Mouse (Mus musculus) liver, embryonic 16.5 days (tissue): ENCODE results near the gene Aurka. TPM values are rescaled to one million over a fixed set of nuclear protein-coding genes. Genes with fewer than 3 reads are reported as not detected.

Experiments used
- ATAC-seq: fragments of 200-750 bp; cut with Nextera tagmentation; 2 replicates; pipeline ENCODE4 v1.8.0; 2017; ENCODE audit warnings: low read depth, mild to moderate bottlenecking, moderate number of reproducible peaks, moderate library complexity
- H3K27ac ChIP-seq: fragments of 300-500 bp; sonication (generic); 2 replicates; pipeline ENCODE4 v1.5.1; 2014; ENCODE audit warnings: mild to moderate bottlenecking, low read length
- H3K27me3 ChIP-seq: fragments of 300-500 bp; sonication (generic); 2 replicates; pipeline ENCODE4 v1.6.1; 2014; ENCODE audit warnings: low read depth, low read length, mixed read lengths; ENCODE audit not compliant: control insufficient read depth, insufficient read depth
- H3K36me3 ChIP-seq: fragments of 300-500 bp; sonication (generic); 2 replicates; pipeline ENCODE4 v1.6.1; 2014; ENCODE audit warnings: mild to moderate bottlenecking; ENCODE audit not compliant: control insufficient read depth, insufficient read depth
- H3K4me1 ChIP-seq: fragments of 300-500 bp; sonication (generic); 2 replicates; pipeline ENCODE4 v1.6.1; 2014; ENCODE audit warnings: low read depth, low read length, mixed read lengths; ENCODE audit not compliant: control insufficient read depth
- H3K4me2 ChIP-seq: fragments of 300-500 bp; sonication (generic); 2 replicates; pipeline ENCODE4 v1.6.1; 2014; ENCODE audit warnings: low read depth, low read length, mixed read lengths
- H3K4me3 ChIP-seq: fragments of 300-500 bp; sonication (generic); 2 replicates; pipeline ENCODE4 v1.5.1; 2014; ENCODE audit warnings: low read depth, mild to moderate bottlenecking, low read length
- H3K9ac ChIP-seq: fragments of 300-500 bp; sonication (generic); 2 replicates; pipeline ENCODE4 v1.6.1; 2014; ENCODE audit warnings: low read depth, low read length
- H3K9me3 ChIP-seq: fragments of 300-500 bp; sonication (generic); replicated peaks from 2 replicates; pipeline ENCODE4 v1.6.1; 2016; ENCODE audit warnings: low read length; ENCODE audit not compliant: control insufficient read depth
- WGBS: fragments of 180-500 bp; shearing (Covaris S2); extraction: QIAGEN DNeasy Blood & Tissue Kit; methylation state at CpG from one replicate; pipeline ENCODE4 v1.1.7; 2014; ENCODE audit not compliant: insufficient replicate concordance; 5-methylcytosine and 5-hydroxymethylcytosine counted together
- polyA plus RNA-seq: library from polyadenylated mRNA; unstranded; fragments of >200 nt; fragmentation: Nextera tagmentation; extraction: Ambion mirVana; gene quantifications from 2 replicates; pipeline ENCODE4 v1.2.1, GENCODE M21; 2015

Aurka gene
- polyA plus RNA-seq, 1 experiment from 2014 or later, result 118 TPM

- no peaks in the 10 kb centered on the region for H3K27me3 ChIP-seq
- H3K4me2 ChIP-seq, result peak overlapping the region; percentile 76
- peak overlapping the region; percentile 98 for H3K27ac ChIP-seq
- peak; percentile 65 for ATAC-seq
- 42% methylated on average over 8 of the region's 8 CpGs for WGBS
- peaks cover 53% of the 10 kb centered on the region for H3K4me1 ChIP-seq
- H3K9ac ChIP-seq, result peak overlapping the region; percentile 99
- H3K36me3 ChIP-seq, result peaks cover 24% of the 10 kb centered on the region
- H3K4me3 ChIP-seq, result peak overlapping the region; percentile 98
- no peaks in the 10 kb centered on the region for H3K9me3 ChIP-seq
Observed at GRCm38 (mm10) chr2:172346933-172347611, 23.3 kb downstream of the Aurka start.

DNA sequence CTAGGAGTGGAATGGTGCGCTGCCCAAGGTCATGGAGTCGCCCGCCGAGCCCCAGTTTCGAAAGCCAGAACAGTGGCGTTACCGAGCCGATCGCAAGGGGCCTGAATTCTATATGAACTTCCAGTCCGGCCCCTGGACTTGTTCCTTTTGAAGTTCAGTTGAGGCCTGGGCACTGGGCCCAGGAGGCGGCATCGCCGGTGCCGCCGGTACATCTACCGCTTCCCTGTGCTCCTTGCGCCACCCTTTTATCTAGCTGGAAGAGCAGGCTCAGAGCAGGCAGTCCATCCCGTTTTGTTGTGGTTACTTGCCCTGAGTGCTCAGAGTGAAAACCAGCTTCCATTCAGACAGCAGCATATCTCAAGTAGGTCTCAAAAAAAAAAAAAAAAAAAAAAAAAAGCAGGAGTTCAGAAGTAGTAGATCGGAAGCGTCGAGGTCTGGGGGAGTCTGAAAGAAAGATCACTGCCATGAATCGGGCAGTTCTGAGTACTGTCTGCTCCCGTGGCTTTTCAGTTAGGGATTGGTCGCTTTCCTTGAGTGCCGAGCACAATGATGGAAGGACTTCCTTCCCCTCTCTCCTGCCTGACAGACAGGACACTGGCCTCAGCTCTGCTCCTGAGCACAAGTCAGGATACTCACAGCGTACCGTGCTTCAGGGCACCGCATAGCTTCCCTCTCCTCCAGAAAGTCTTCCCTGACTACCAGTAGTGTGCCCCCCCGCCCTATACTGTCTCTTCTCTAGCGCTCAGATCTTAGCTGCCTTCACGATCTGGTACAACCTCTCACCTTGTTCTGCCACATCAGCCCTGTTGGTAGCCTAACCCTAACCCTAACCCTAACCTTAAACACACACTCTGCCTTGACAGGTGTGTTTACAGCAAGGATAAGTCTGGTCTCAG lies 24.1 kb downstream of the Aurka start:
- Histone ChIP-seq H3K4me3 (peak overlapping the region; percentile 98), H3K9ac (peak overlapping the region; percentile 99), H3K4me1 (peaks cover 49% of the 10 kb centered on the region), H3K36me3 (peaks cover 22% of the 10 kb centered on the region), H3K9me3 (no peaks in the 10 kb centered on the region), H3K27me3 (no peaks in the 10 kb centered on the region), H3K4me2 (peak overlapping the region; percentile 76), H3K27ac (peak overlapping the region; percentile 98)
- no peak for ATAC-seq
- WGBS, result 5% methylated on average over 31 of the region's 31 CpGs

- peak; percentile 76 for ATAC-seq
- H3K4me3 ChIP-seq, result peak within 1 kb of the TSS; percentile 98
- H3K27ac ChIP-seq, result peak within 1 kb of the TSS; percentile 98
- peaks cover 12% of the 10 kb centered on the region for H3K36me3 ChIP-seq
- H3K4me1 ChIP-seq, result peaks cover 39% of the 10 kb centered on the region
- peak within 1 kb of the TSS; percentile 99 for H3K9ac ChIP-seq
- H3K27me3 ChIP-seq, result no peaks in the 10 kb centered on the region
- H3K9me3 ChIP-seq, result no peaks in the 10 kb centered on the region
- H3K4me2 ChIP-seq, result peak within 1 kb of the TSS; percentile 76
- under 1% methylated on average over 32 of the region's 35 CpGs for WGBS
Observed at GRCm38 (mm10) chr2:172345258-172345738, 25.0 kb downstream of the Aurka start, which contains the start of gene Fam210b. Gene Fam210b, plus strand, starts transcription at chr2:172345565.

GRCm38 (mm10) chr2:172344669-172345068 lies 25.7 kb downstream of the Aurka start:
- WGBS, result 36% methylated on average over 5 of the region's 5 CpGs

GRCm38 (mm10) chr2:172343751-172344150 lies 26.6 kb downstream of the Aurka start:
- no peaks in the 10 kb centered on the region for H3K9me3 ChIP-seq
- H3K4me3 ChIP-seq, result no peak overlapping the region
- peaks cover 23% of the 10 kb centered on the region for H3K4me1 ChIP-seq
- no peak for ATAC-seq
- H3K27ac ChIP-seq, result no peak overlapping the region
- H3K4me2 ChIP-seq, result no peak overlapping the region
- 83% methylated on average over 7 of the region's 7 CpGs for WGBS
- H3K36me3 ChIP-seq, result no peaks in the 10 kb centered on the region
- no peak overlapping the region for H3K9ac ChIP-seq
- H3K27me3 ChIP-seq, result no peaks in the 10 kb centered on the region

More at GRCm38 (mm10) chr2:172344669-172345068, 25.7 kb downstream of the Aurka start:
- H3K4me3 ChIP-seq, result peak overlapping the region; percentile 98
- peak overlapping the region; percentile 1; the same call in 1 of the 2 replicates for H3K9ac ChIP-seq
- peaks cover 33% of the 10 kb centered on the region for H3K4me1 ChIP-seq
- H3K4me2 ChIP-seq, result peak overlapping the region; percentile 43
- no peak for ATAC-seq
- peak overlapping the region; percentile 16 for H3K27ac ChIP-seq
- no peaks in the 10 kb centered on the region for H3K9me3 ChIP-seq
- no peaks in the 10 kb centered on the region for H3K27me3 ChIP-seq
- H3K36me3 ChIP-seq, result peaks cover 6% of the 10 kb centered on the region

GRCm38 (mm10) chr2:172341606-172342005 lies 28.7 kb downstream of the Aurka start:
- 54% methylated on average over 5 of the region's 5 CpGs for WGBS
- no peak overlapping the region for H3K4me3 ChIP-seq
- no peak overlapping the region for H3K9ac ChIP-seq
- H3K27ac ChIP-seq, result no peak overlapping the region
- no peaks in the 10 kb centered on the region for H3K27me3 ChIP-seq
- no peak overlapping the region for H3K4me2 ChIP-seq
- ATAC-seq, result no peak
- H3K4me1 ChIP-seq, result peaks cover 9% of the 10 kb centered on the region
- no peaks in the 10 kb centered on the region for H3K36me3 ChIP-seq
- no peaks in the 10 kb centered on the region for H3K9me3 ChIP-seq

DNA sequence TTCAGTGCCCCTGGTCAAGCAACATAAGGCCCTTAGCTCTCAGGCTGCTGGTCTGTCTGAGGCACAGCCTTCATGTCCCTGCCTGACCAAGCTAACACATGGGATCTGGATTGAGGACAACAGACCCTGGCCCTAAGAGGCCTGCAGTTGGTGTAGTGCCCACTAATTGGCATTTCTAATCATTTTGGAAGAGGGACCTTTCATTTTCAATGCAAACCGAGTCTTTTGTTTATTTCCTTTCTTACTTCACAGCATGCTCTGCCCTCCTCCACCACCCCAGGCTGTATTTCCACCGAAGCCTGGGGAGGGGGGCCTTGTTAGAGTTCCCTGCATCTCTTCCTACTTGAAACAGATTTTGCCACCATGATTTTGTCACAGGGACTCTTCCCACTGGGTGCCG lies 29.4 kb downstream of the Aurka start:
- Histone ChIP-seq H3K27ac (no peak overlapping the region), H3K9ac (no peak overlapping the region), H3K4me2 (no peak overlapping the region), H3K27me3 (no peaks in the 10 kb centered on the region), H3K36me3 (no peaks in the 10 kb centered on the region), H3K9me3 (no peaks in the 10 kb centered on the region), H3K4me1 (peaks cover 9% of the 10 kb centered on the region), H3K4me3 (no peak overlapping the region)
- ATAC-seq, result no peak
- WGBS, result 42% methylated on average over 3 of the region's 3 CpGs

DNA sequence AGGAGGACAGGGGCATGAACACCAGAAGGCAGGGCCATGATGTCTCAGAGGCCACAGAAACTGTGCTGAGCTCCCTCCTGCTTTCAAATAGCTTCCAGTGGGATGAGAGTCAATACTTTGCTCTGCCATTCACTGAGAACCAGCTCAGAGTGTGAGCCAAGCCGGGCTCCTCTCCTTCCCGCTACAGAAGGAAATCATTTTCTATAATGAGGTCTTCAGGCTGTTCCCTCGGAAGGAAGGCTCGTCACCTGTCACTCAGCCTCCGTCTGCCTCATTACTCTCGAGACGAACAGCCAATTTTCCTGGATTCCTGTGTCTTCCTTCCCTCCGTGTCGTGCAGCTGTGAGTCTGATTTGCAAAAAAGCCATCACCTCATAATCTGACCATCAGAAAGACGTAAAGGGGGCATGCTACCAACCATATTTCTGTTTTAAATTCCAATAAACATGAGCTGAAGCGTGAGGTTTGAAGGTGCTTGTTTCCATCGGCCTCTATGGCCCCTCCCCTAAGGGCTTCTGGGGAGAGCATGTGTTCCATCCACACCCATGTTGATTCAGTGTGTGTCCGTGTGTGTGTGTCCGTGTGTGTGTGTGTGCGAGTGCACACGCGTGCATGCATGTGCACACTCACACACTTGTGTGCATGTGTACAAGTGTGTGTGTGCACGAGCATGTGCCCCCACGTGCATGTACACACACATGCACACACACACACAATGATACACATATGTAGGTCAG lies 32.0 kb downstream of the Aurka start:
- 71% methylated on average over 19 of the region's 19 CpGs for WGBS
- H3K4me2 ChIP-seq, result no peak overlapping the region
- no peaks in the 10 kb centered on the region for H3K9me3 ChIP-seq
- no peak overlapping the region for H3K9ac ChIP-seq
- H3K4me1 ChIP-seq, result no peaks in the 10 kb centered on the region
- H3K4me3 ChIP-seq, result no peak overlapping the region
- no peak for ATAC-seq
- H3K27me3 ChIP-seq, result no peaks in the 10 kb centered on the region
- no peaks in the 10 kb centered on the region for H3K36me3 ChIP-seq
- no peak overlapping the region for H3K27ac ChIP-seq
